Mouse (Mus musculus): ENCODE data around the gene Gm45062.

GRCm38 (mm10) chr6:8228596-8228995 lies 30.7 kb upstream of the Gm45062 start:
- TF ChIP-seq CTCF (IDR thresholded peaks at IDR 0.05 in 2 of 3, conservative IDR thresholded peaks at IDR 0.05 in 1 of 3; ENCODE audit: control insufficient read depth in 1 of 3, insufficient read depth in 1 of 3, low read depth in 2 of 3, low read length in 3 of 3, poor library complexity in 1 of 3, severe bottlenecking in 1 of 3) (no peak), UBTF (IDR thresholded peaks at IDR 0.05; ENCODE audit: borderline replicate concordance, insufficient read depth, low read depth, low read length) (no peak), ZC3H11A (IDR thresholded peaks at IDR 0.05; ENCODE audit: low read depth, low read length) (no peak), SIN3A (IDR thresholded peaks at IDR 0.05; ENCODE audit: low read length) (no peak), MYB (IDR thresholded peaks at IDR 0.05; ENCODE audit: low read depth, low read length) (no peak), RCOR1 (IDR thresholded peaks at IDR 0.05; ENCODE audit: low read depth, low read length) (no peak), MAFK (IDR thresholded peaks at IDR 0.05; ENCODE audit: borderline replicate concordance, low read depth, low read length) (no peak), USF1 (IDR thresholded peaks at IDR 0.05; ENCODE audit: low read depth, low read length) (no peak), ZMIZ1 (IDR thresholded peaks at IDR 0.05; ENCODE audit: low read depth, low read length) (no peak)
